Mouse (Mus musculus) bone marrow, adult 2 months (tissue): ENCODE measurements around the gene Trmt1.
A peak's percentile ranks its signal among the peaks of the same experiment; 100 is the strongest.

Experiments used
- CTCF ChIP-seq: fragments of 200-500 bp; IDR thresholded peaks from 2 replicates; pipeline ENCODE4 v1.5.1; 2011; ENCODE audit warnings: low read length, control low read depth; ENCODE audit not compliant: control insufficient read depth, insufficient read depth
- POLR2A ChIP-seq: fragments of 200-500 bp; IDR thresholded peaks from 2 replicates; pipeline ENCODE4 v1.6.1; 2011; ENCODE audit warnings: low read depth, mild to moderate bottlenecking, control low read depth, low read length, borderline replicate concordance; ENCODE audit not compliant: control insufficient read depth

DNA sequence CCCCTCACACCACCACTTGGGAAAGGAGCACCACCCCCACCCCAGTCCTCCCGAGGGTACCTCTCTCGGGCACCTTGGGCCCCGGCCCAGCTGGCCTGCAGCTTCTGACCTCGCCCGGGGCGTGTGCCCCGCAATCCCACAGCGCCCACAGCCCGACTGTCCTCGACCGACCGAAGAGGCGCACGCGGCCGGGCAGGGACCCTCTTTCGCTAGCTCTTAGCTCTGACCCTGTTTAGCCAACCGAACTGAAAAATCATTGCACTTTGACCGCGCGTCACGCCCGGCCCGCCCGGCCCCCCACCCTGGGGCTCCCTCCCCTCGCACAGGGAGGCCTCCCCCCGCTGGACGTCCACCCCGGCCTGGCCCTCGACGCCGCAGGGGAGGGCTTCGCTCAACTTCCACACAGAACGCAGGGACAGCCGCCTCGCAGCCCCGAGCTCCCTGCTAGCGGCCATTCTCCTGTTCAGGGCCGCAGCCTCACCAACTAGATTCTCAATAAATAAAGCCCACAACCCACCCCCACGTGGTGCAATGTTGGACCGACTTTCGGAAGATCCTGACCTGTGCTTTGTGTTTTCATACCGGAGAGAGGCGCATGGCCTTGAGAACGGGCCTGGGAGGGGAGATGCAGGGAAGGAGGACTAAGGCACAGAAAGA lies 20.6 kb downstream of the Trmt1 start:
- no peak for TF ChIP-seq CTCF
- TF ChIP-seq POLR2A = peak; percentile 40; the same call in 1 of the 2 replicates
